Mouse (Mus musculus) megakaryocyte progenitor cell, adult 5-6 weeks (primary cell): ENCODE results near the gene Cmtm1. TPM values are rescaled to one million over a fixed set of nuclear protein-coding genes. Genes with fewer than 3 reads are reported as not detected.
"Not testable (repeated sequence)": the region's sequence is repeated elsewhere in the genome, so short reads cannot be mapped to it uniquely, and the experiment has no call there.

Source experiments
- ATAC-seq: replicated peaks from 2 replicates; pipeline ENCODE4 v1.8.0; 2016; ENCODE audit warnings: mild to moderate bottlenecking, moderate TSS enrichment, inconsistent platforms; ENCODE audit not compliant: poor library complexity
- total RNA-seq, 2 experiments: library from RNA; stranded (forward) in 1 of 2; stranded (reverse) in 1 of 2; fragments of 157-497, 149-512 nt in 1 of 2; fragments of 200-1000 nt in 1 of 2; gene quantifications; 2 replicates each; pipeline versions ENCODE4 v1.2.3 to v1.2.4; 2015 to 2017

Cmtm1 gene
- total RNA-seq (2015) (not detected in 2 replicates), total RNA-seq (2017) (not detected in 2 replicates)

DNA sequence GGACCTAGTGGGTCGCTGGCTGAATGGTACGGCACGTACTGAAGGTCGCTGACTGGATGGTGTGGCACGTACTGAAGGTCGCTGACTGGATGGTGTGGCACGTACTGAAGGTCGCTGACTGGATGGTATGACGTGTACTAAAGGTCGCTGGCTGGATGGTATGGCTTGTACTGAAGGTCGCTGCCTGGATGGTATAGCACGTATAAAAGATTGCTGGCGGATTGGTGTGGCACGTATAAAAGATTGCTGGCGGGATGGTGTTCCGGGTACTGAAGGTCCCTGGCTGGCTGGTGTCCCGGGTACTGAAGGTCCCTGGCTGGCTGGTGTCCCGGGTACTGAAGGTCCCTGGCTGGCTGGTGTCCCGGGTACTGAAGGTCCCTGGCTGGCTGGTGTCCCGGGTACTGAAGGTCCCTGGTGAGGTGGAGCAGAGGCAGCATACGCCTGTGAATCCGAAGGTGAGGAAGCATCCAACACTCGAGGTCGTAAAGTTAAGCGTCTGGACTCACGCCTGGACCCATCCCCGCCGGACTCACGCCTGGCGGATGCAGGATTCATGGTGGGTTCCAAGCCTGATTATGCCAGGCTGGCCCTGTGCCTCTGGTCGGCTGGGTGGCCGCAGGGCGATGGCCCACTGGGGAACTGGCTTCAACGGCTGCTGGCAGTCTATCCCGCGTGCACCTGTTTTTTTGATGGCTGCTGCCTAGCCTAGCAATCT lies at the start of gene Cmtm1, which contains the start of gene Gm45711:
TSS of gene Cmtm1 (minus strand) at position 705 of the 715 bp plus-strand sequence.
TSS of gene Gm45711 (minus strand) at position 641 of the 715 bp plus-strand sequence.
- not testable (repeated sequence) for ATAC-seq

DNA sequence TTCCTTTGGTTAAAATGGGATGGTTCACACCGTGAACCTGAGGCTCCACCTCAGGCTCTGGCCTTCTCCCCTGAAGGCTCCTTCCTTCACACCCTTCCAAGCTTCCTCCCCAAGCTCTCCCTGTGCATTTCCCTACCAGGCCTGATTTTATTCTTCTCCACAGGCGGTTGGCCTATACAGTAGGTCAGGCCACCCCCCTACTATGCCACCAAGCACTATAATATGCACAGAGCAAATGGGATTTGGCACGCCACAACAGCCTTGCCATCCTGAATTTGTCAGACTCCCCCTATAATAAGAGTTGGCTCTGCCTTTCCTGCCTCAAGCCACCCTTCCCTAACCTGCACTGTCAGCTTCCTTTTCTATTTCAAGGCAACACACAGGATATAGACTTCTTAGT lies 48.7 kb upstream of the Cmtm1 start:
- ATAC-seq, result no peak

DNA sequence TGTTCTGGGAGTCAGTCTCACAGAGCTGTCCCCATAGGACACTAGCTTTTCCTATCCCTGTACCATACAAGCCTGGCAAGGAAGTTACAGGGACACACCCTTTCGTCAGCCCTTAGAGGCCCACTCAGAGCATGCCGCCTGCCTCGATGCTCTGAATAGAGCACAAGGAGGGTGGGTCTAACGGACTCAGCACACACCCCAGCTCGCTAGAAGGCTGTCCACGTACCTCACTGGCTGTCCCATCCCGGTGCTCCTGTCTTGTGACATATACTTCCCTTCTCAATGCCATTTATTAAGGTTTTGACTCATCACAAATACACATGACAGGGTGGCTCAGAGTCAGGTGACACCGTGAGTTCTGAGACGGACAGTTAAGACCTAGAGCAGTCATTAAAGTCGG lies 44.6 kb upstream of the Cmtm1 start:
- ATAC-seq, result no peak

DNA sequence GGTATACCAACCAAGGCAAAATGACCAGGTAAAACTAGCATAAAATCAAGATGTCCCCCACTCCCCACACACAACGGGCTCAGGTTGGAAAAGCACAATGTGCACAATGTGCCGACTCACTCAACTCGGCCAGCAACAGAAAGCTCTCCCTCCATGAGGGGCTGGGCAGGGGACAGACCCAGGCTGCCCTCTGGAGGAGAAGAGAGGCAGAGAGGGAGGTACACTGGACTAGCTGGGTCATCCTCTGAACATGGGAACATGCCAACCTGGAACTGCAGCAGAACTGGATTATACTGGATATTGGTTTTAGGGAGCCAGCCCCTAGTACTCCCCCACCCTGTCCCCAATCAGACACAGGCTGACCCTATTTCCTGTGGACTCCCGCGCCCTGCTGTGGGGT lies 43.2 kb upstream of the Cmtm1 start:
- peak; percentile 76 for ATAC-seq

DNA sequence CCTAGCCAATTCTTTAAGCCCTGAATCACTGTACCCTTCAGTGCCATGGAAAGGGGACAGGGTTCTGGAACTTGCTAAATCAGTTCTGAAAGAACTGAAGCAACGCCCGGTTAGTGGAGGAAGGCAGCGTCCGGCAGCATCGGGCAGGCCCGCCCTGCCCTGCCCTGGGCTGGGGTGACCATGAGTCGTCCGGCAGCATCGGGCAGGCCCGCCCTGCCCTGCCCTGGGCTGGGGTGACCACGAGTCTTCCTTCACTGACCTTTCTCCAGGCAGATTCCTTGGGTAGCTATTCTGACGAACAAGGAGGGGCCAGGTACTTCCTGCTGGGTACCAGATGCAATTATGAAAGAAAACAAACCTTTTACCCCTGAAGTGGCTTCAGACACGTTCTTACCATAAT lies 40.1 kb upstream of the Cmtm1 start:
- no peak for ATAC-seq

DNA sequence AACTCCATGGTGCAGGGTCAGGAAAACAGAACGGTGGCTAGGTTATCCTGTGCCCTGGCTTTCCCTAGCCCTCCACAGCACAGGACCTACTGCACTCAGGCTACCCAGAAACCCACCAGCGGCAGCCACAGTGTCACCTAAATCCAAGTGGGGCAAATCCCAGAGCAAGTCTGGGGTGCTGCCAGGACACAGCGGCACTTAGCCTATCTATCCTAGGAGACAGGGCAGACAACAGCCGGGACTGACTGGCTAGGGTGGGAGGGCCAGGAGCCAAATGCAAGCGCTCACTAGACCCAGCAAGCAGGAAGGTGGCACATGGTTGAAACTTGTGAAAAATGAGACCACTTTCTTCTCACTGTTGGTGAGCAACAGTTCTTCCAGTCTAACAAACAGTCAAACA lies 39.0 kb upstream of the Cmtm1 start:
- no peak for ATAC-seq

DNA sequence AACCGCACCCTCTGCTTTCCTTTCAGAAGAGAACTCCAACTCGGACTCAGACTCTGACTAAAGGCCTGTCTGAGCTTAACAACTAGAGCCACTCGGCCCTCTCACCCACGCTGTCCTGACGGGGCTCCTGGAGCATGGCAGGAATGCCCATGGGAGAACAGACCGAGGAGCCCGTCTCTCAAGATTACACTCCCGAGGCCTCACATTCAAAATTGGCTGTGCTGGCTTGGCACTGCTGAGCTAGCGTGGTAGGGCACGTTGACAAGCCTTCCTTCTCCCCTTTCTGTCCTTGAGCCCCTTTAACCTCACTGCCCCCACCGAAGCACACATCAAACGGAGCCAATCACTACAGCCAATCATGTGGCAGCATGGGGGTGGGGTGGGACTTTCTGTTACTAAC lies 36.8 kb upstream of the Cmtm1 start:
- ATAC-seq, result no peak

DNA sequence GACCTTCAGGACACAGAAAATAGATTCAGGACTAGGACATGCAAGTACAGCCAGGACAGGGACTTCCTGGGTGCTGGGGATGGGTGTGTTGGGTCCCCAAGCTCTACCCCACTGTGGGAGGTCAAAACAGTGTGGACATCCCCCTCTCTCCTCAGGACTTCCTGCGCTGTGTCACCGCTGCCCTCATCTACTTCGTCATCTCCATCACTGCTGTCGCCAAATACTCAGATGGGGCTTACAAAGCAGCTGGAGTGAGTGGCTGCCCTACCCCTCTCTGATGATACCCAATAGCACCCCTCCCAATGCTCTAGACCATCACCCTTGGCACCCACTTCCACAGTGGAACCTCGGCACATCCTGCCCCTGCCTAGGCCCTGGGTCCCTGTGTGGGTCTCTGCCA lies 34.7 kb upstream of the Cmtm1 start:
- no peak for ATAC-seq

DNA sequence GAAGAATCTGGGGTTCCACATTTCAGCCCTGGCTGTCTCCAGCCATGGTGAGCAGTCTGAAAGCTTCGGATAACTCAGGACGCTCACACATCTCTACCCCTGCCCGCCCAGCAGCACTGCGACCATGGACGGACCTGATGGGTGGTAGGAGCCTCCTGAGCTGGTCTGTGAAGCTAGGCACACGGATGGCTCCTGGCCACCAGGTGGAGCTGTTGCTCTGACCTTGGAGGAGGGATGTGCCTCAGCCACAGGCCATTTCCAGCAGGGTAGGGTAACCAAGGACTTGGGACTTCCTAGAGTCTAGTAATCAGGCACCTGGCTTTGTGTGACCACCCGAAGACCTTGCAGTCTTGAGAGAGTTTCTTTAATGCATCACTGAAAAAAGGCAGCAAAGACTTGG lies 34.0 kb upstream of the Cmtm1 start:
- ATAC-seq, result peak; percentile 57

DNA sequence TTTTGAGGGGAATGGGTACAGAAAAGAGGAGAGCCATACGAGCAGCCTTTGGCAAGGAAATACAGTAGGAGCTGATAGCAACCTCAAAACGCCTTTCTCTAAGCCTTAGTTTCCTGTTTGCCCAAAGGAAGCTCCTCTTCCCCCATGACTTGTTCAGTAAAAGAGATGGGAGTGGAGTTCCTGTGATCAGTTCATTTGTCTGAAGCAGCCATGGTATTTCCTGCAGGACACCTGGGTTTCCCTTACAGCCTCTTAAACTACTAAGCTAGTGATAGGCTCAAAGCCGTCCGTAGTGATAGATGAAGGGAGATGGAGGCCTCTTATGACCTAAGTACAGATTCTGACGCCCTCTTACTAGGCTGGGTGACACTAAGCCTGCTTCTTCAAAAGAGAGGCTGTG lies 32.5 kb upstream of the Cmtm1 start:
- no peak for ATAC-seq

DNA sequence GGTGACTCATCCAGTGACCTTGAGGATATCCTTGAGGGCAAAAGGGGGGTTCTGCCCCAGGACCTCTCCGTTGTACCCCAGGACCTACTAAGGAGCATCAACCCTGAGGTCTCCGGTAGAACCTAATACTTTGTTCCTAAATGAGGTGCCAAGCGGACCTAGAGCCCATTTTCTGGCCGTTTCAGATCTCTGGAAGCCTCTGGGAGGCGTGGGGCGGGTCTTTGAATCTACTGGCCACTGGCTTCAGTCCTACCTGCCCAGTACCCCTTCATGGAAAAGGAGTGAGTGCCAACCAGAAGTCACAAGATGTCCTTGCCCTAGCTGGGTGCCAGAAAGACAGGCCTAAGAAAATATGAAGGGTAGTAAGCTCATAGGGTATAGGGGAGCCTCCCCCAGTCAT lies 31.7 kb upstream of the Cmtm1 start:
- no peak for ATAC-seq

DNA sequence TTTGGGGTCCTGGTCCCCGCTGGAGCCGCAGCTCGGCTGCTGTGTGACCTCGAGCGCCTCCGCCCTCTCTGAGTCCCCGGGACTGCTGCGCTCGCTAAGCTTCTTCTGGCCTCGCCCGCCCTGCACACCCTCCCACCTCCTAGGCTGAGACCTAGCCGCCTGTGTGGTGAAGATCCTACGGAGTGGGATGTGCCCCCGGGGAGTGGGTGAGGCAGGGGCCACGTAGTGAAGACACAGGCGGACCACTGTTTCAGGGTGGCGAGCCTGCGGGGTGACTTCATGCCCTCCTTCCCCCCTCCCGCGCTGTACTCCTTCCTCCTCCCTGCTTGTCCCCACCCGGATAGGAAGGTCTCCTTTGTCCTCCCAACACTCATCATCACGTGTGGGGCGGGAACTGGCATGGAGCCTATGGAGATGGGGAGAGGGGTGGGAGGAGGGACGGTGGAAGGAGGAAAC lies 31.2 kb upstream of the Cmtm1 start:
- ATAC-seq, result peak; percentile 26

DNA sequence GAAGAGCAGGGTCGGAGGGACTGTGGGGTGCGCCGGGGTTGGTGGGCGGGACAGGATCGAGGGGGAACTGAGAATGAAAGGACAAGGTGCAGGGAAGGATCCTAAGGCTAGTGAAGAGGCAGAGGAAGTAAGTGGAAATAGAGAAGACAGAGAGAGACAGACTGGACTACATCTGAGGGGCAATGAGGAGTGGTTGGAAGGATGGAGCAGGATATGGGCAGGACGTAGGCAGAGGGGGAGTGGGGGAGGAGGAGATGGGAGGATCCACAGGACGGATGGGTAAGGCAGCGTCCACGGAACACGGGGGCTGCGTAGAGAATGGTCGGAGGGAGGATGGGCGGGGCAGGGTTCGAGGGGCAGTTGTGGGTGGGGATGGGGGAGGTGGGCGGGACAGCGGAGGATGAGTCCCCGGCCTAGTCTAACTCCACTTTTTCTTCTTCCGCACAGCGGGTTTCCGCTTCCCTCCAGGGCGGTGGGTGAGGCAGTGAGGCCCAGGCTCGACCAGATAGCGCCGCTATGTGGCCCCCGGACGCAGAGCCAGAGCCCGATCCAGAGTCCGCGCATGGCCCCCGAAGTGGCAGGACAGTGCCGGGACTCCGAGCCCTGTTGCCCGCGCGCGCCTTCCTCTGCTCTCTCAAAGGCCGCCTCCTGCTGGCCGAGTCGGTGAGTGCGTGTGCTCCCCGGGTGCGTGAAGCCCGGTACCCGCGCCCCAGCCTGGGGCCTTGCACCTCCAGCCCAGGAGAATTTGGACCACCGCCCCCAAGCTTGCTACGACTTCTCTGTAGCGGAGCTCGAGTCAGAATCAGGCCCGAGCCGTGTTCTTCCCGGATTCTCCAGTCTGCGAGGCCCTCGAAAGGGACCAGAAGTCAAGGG lies 30.5 kb upstream of the Cmtm1 start:
- ATAC-seq, result peak; percentile 51

DNA sequence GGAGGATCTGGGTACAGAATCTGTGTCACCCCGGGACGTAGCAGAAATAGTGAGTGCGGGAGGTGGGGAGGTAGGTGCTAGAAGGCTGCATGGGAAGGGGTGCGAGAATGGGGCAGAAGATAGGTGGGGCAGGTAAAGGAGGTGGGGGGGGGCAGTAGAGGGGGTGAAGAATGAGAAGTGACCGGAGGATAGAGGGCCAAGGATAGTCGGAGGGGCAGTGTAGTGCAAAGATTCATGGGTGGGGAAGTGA lies 30.0 kb upstream of the Cmtm1 start:
- no peak for ATAC-seq

DNA sequence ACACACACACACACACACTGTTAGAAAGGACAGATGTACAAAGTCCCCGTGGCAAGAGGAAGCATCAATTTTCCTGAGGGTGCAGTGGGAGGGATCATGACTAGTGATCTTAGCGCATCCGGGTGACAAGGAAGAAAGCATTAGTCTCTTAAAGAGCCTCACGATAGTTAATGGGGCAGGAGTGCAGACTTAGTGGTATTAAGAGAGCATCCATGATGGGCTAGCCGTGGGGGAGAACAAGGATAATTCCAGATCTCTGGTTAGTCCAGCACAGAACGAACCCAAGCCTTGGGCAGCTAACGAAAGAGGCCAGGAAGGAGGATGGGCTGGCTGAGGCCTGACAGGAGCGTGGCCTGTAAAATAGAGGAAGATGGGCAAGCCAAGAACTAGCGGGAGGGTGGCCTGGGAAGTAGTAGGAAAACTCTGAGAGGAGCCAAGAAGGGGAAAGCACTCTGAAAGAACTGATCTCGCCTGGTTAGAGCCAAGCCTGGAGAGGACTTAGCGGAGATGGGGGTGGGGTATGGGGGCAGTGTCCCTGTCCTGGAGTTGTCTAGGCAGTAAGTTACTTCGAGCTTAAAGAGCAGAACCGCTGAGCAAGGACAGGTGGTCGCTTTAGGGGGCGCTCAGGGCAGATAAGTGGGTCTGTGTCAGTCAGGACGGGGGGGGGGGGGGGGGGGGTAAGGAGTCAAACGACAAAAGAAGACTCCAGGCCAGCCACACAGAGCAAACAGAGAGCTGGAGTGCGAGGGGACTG lies 29.5 kb upstream of the Cmtm1 start, which contains the start of gene Cmtm3:
TSS of gene Cmtm3 (plus strand) at position 182 of the 754 bp plus-strand sequence.
- no peak for ATAC-seq

DNA sequence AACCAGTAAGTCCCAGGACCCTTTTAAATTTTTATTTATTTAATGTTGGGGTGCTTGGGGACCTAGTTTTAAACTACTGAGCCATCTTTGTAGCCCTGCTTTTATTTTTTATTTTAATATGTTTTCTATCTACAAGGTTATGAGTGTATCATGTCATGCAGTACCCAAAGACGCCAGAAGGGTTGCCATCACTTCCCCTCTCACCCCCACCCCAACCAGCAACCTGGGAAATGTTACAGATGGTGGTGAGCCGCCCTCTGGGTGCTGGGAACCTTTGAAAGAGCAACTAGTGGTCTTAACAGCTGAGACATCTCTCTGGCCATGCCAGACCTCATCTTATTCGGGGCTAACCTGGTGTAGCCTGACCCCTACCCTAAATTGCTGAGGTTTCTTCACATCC lies 27.9 kb upstream of the Cmtm1 start:
- no peak for ATAC-seq

DNA sequence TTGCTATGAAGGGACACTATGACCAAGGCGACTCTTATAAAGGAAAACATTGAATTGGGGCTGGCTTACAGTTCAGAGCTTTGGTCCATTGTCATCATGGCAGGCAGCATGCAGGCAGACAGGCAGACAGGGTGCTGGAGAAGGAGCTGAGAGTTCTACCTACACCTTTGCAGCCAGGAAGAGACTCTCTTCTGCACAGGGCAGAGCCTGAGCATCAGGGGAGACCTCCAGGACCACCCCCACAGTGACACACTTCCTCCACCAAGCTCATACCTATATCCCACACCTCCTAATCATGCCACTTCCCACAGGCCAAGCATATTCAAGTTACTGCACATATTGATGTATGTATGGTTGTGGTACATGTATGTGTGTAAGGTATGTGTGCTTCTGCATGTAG lies 26.9 kb upstream of the Cmtm1 start:
- ATAC-seq, result no peak

DNA sequence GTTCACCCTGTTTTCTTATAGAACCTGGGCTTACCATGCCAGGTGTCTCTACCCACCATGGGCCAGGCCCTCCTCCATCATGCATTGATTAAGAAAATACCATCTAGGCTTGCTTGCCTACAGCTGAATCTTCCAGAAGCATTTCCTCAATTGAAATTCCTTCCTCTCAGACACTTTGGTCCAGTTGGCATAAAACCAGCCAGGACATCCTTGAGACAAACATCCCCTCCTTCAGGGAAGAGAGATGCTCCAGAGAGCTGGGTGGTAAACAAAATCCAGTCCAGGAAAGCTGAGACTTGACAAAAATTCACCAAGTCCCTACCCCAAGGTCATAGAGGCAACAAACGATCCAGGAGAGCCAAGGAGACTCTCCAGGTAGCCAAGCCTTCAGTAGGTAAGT lies 24.3 kb upstream of the Cmtm1 start:
- ATAC-seq, result no peak

DNA sequence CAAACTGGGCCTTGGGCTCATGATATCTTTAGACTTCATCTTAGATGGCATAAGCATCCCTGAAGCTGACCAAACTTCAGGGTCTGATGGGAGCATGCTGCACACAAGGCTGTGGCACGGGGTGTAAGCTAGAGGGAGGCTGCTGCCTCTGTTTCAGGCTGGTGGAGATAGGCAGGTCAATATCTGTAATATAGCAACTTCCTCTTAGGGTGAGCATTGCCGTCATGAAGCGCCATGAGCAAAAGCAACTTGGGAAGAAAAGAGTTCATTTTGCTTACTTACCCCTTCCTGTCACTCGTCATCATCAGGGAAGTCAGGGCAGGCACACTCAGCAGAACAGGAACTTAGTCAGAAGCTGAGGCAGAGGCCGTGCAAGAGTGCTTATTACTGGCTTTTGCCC lies 23.8 kb upstream of the Cmtm1 start:
- peak; percentile 66 for ATAC-seq

DNA sequence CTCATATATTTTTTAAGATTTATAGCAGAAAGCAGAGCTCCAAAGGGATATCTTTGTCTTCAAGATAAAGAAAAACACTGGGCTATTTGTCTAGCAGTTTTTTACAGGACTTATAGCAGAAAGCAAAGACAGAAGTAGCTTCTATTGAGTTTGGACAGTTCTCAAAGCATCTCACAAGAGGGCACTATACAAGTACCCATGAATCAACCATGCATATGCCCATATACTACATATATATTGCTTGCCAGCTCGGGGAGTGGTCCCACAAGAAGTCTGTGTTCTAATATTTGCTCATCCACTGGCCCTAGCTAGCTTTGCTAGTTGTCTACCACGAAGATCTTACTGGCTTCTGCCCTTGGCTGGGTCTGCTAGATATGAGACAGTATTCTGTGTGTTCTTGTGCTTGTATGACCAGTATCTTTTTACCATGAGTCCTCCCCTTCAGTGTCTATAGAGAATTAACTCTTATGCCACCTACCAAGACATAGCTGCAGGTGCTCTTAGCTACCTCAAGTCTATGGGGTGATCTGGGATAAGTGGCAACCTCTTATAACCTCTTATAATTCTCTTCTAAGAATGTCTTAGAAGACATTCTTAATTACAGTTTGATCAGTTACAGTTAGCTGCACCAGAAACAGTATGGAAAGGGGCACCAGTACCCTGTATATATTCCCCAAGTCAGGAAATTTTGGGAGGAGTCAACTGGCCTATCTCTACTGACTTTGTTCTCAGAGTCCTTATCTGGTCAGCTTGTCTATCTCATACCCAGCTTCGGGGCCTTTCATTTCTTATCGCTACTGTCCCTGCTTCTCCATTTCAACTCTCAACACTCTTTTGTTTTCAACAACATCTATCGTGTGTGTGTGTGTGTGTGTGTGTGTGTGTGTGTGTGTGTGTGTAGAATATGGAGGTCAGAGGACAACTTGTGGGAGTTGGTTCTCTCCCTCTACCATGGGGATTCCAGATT lies 23.0 kb upstream of the Cmtm1 start:
- peak; percentile 53 for ATAC-seq
